Mouse (Mus musculus) ES-Bruce4 (cell line): ENCODE measurements around the gene Dscaml1. TPM values are rescaled to one million over a fixed set of nuclear protein-coding genes. Genes with fewer than 3 reads are reported as not detected.

Source experiments
- H3K27ac ChIP-seq: 2 replicates; pipeline ENCODE4 v1.5.1; 2012; ENCODE audit warnings: low read length, inconsistent platforms; ENCODE audit not compliant: insufficient read depth
- H3K27me3 ChIP-seq: 2 replicates; pipeline ENCODE4 v1.6.1; 2012; ENCODE audit warnings: mild to moderate bottlenecking, low read length, inconsistent platforms; ENCODE audit not compliant: control insufficient read depth, poor library complexity, insufficient read depth, severe bottlenecking
- H3K36me3 ChIP-seq: 2 replicates; pipeline ENCODE4 v1.6.1; 2012; ENCODE audit warnings: inconsistent platforms, mild to moderate bottlenecking, low read length, moderate library complexity; ENCODE audit not compliant: control insufficient read depth, poor library complexity, insufficient read depth, severe bottlenecking
- H3K4me1 ChIP-seq: one replicate; pipeline ENCODE4 v1.8.1; 2011; ENCODE audit warnings: low read length; ENCODE audit not compliant: control insufficient read depth, insufficient read depth
- H3K4me3 ChIP-seq: 2 replicates; pipeline ENCODE4 v1.5.1; 2011; ENCODE audit warnings: low read depth, mild to moderate bottlenecking, low read length
- H3K9ac ChIP-seq: 2 replicates; pipeline ENCODE4 v1.6.1; 2012; ENCODE audit warnings: low read depth, mild to moderate bottlenecking, inconsistent platforms; ENCODE audit not compliant: poor library complexity, severe bottlenecking
- H3K9me3 ChIP-seq: replicated peaks from 2 replicates; pipeline ENCODE4 v1.6.1; 2012; ENCODE audit warnings: mild to moderate bottlenecking, low read length, inconsistent platforms; ENCODE audit not compliant: control insufficient read depth, poor library complexity, insufficient read depth, severe bottlenecking
- CTCF ChIP-seq: IDR thresholded peaks from one replicate; pipeline ENCODE4 v1.8.1; 2011; ENCODE audit warnings: low read depth, low read length
- EP300 ChIP-seq: IDR thresholded peaks from 2 replicates; pipeline ENCODE4 v1.6.1; 2011; ENCODE audit warnings: low read depth, low read length; ENCODE audit not compliant: insufficient read depth
- POLR2A ChIP-seq: IDR thresholded peaks from one replicate; pipeline ENCODE4 v1.8.1; 2011; ENCODE audit warnings: low read length; ENCODE audit not compliant: insufficient read depth
- polyA plus RNA-seq: library from polyadenylated mRNA; stranded (reverse); fragments of >200 nt; gene quantifications from 2 replicates; pipeline ENCODE4 v1.2.4, GENCODE M21; 2011; ENCODE audit warnings: low read depth; ENCODE audit not compliant: missing spikeins, insufficient read depth, insufficient read length

Dscaml1 gene
- polyA plus RNA-seq, 1 experiment: 4.0 TPM

- TF ChIP-seq CTCF: no peak
These were observed 28.1 kb upstream of the Dscaml1 start for GRCm38 (mm10) chr9:45398336-45398735.

GRCm38 (mm10) chr9:45399434-45399833, 27.0 kb upstream of the Dscaml1 start, which contains the start of gene Fxyd2:
Fxyd2 (plus strand) TSS chr9:45399669.
- Histone ChIP-seq H3K9me3 (no peaks in the 10 kb centered on the region), H3K9ac (no peak within 1 kb of the TSS), H3K4me1 (peaks cover 2% of the 10 kb centered on the region), H3K36me3 (no peaks in the 10 kb centered on the region), H3K27me3 (no peaks in the 10 kb centered on the region), H3K4me3 (no peak within 1 kb of the TSS), H3K27ac (no peak within 1 kb of the TSS)
- TF ChIP-seq EP300: no peak
- no peak for TF ChIP-seq POLR2A
- TF ChIP-seq CTCF: no peak

More at GRCm38 (mm10) chr9:45398336-45398735, 28.1 kb upstream of the Dscaml1 start:
- H3K36me3 ChIP-seq: no peaks in the 10 kb centered on the region
- no peak overlapping the region for H3K4me3 ChIP-seq
- H3K9me3 ChIP-seq: no peaks in the 10 kb centered on the region
- H3K27ac ChIP-seq: no peak overlapping the region
- H3K9ac ChIP-seq: no peak overlapping the region
- no peaks in the 10 kb centered on the region for H3K27me3 ChIP-seq
- peaks cover 2% of the 10 kb centered on the region for H3K4me1 ChIP-seq

- no peaks in the 10 kb centered on the region for H3K36me3 ChIP-seq
- TF ChIP-seq POLR2A (no peak), CTCF (no peak), EP300 (no peak)
These were observed 24.6 kb upstream of the Dscaml1 start for GRCm38 (mm10) chr9:45401851-45402250.

GRCm38 (mm10) chr9:45402957-45403356, 23.5 kb upstream of the Dscaml1 start:
- no peaks in the 10 kb centered on the region for H3K9me3 ChIP-seq
- TF ChIP-seq POLR2A (no peak), EP300 (0 out of 2 replicates have a peak, but pooled peaks have one; percentile 14)
- no peak overlapping the region for H3K4me3 ChIP-seq
- H3K4me1 ChIP-seq: peaks cover 2% of the 10 kb centered on the region
- no peaks in the 10 kb centered on the region for H3K27me3 ChIP-seq
- no peak overlapping the region for H3K9ac ChIP-seq
- H3K27ac ChIP-seq: no peak overlapping the region
- no peaks in the 10 kb centered on the region for H3K36me3 ChIP-seq

More at GRCm38 (mm10) chr9:45401851-45402250, 24.6 kb upstream of the Dscaml1 start:
- H3K9me3 ChIP-seq: no peaks in the 10 kb centered on the region
- H3K27ac ChIP-seq: no peak overlapping the region
- H3K4me3 ChIP-seq: no peak overlapping the region
- H3K4me1 ChIP-seq: peaks cover 2% of the 10 kb centered on the region
- H3K9ac ChIP-seq: no peak overlapping the region
- H3K27me3 ChIP-seq: no peaks in the 10 kb centered on the region

GRCm38 (mm10) chr9:45405694-45406093, 20.7 kb upstream of the Dscaml1 start:
- TF ChIP-seq CTCF (no peak), POLR2A (no peak), EP300 (no peak)
- no peaks in the 10 kb centered on the region for H3K36me3 ChIP-seq
- H3K4me1 ChIP-seq: peaks cover 2% of the 10 kb centered on the region
- H3K9me3 ChIP-seq: no peaks in the 10 kb centered on the region
- no peak overlapping the region for H3K27ac ChIP-seq
- H3K9ac ChIP-seq: no peak overlapping the region
- no peaks in the 10 kb centered on the region for H3K27me3 ChIP-seq
- H3K4me3 ChIP-seq: no peak overlapping the region

- TF ChIP-seq CTCF: no peak
- no peak for TF ChIP-seq EP300
- no peak for TF ChIP-seq POLR2A
These were observed 19.6 kb upstream of the Dscaml1 start for GRCm38 (mm10) chr9:45406808-45407207.

More at GRCm38 (mm10) chr9:45406808-45407207, 19.6 kb upstream of the Dscaml1 start:
- H3K9ac ChIP-seq: no peak overlapping the region
- H3K36me3 ChIP-seq: no peaks in the 10 kb centered on the region
- H3K27me3 ChIP-seq: no peaks in the 10 kb centered on the region
- H3K4me1 ChIP-seq: peaks cover 1% of the 10 kb centered on the region
- no peak overlapping the region for H3K27ac ChIP-seq
- H3K4me3 ChIP-seq: no peak overlapping the region
- no peaks in the 10 kb centered on the region for H3K9me3 ChIP-seq
